In genomic region chr4:145050518-145051208, GRCm38 (mm10) we compare ENCODE assay signal across 8 mouse cellular contexts.
DNase-seq lines count a peak whose midpoint lies in the region; ATAC-seq and TF ChIP-seq lines count a peak whose summit lies in the region.

No protein-coding gene starts in this region.

- DNase-seq in kidney, adult 2 months, result peak; percentile 21
- no peak for DNase-seq in kidney, postnatal 25 days
- DNase-seq in lung, postnatal 10 days, result peak; percentile 46
- DNase-seq in thymus, postnatal 14 days, result peak; percentile 69
- DNase-seq in cerebellum, adult 11 months, result no peak
- no peak for DNase-seq in gastrocnemius, adult 8-10 months (ENCODE audit: low spot score in 2 of 2)

- H3K27ac ChIP-seq in kidney, adult 2 months (ENCODE audit: insufficient read depth, low read depth, low read length), result 0 out of 2 replicates have a peak overlapping the region, but pooled peaks have one; percentile 20
- 0 out of 2 replicates have a peak overlapping the region, but pooled peaks have one; percentile 23 for H3K27ac ChIP-seq in brown adipose tissue, adult 24 weeks (replicated peaks; ENCODE audit: low read depth, low read length)

- no peak; the same call in 1 of the 2 replicates for TF ChIP-seq CTCF in kidney, adult 2 months (conservative IDR thresholded peaks at IDR 0.05; ENCODE audit: insufficient read depth, insufficient read length, low read depth, low read length)

- peaks cover 2% of the 10 kb centered on the region; the same call in 1 of the 2 replicates for H3K36me3 ChIP-seq in kidney, adult 2 months (ENCODE audit: control insufficient read depth, insufficient read depth, low read length)

- ATAC-seq in hematopoietic stem cell, adult 5-6 weeks (replicated peaks in 1 of 2; ENCODE audit: insufficient read depth in 1 of 2, low FRiP score in 2 of 2, low TSS enrichment in 1 of 2, low read depth in 1 of 2, poor library complexity in 2 of 2, severe bottlenecking in 2 of 2), result peak; percentile 51 to 71

- TF ChIP-seq POLR2A in kidney, adult 2 months (IDR thresholded peaks at IDR 0.05; ENCODE audit: low read depth, low read length), result no peak

- H3K4me1 ChIP-seq in kidney, adult 2 months (ENCODE audit: control insufficient read depth, insufficient read depth, low read length), result peaks cover 27% of the 10 kb centered on the region
- H3K4me1 ChIP-seq in brown adipose tissue, adult 24 weeks (ENCODE audit: control insufficient read depth, insufficient read depth, insufficient read length, low read length), result peaks cover 19% of the 10 kb centered on the region

- H3K4me3 ChIP-seq in kidney, adult 2 months (ENCODE audit: insufficient read depth, low read depth, low read length), result no peak overlapping the region
- H3K4me3 ChIP-seq in brown adipose tissue, adult 24 weeks (ENCODE audit: insufficient read depth, low read depth, low read length), result no peak overlapping the region

- H3K27me3 ChIP-seq in kidney, adult 2 months (replicated peaks; ENCODE audit: control insufficient read depth, insufficient read depth, low read length), result no peaks in the 10 kb centered on the region

- WGBS in kidney, adult 2 months, result 66% methylated on average over 8 of the region's 8 CpGs

Comparison
In these comparisons a context has a peak if more than half of its experiments do, and no peak if none do; other contexts are left out.
1. DNase-seq: peak in kidney, adult 2 months (single experiment), lung, postnatal 10 days (single experiment) and thymus, postnatal 14 days (single experiment); none in kidney, postnatal 25 days (0 of 2), cerebellum, adult 11 months (single experiment) and gastrocnemius, adult 8-10 months (0 of 2).